ENCODE assay signal across 8 mouse cellular contexts in genomic region chr11:102230006-102230741, GRCm38 (mm10). TPM values are rescaled to one million over a fixed set of nuclear protein-coding genes. Genes with fewer than 3 reads are reported as not detected.
DNase-seq lines count a peak whose midpoint lies in the region; ATAC-seq lines count a peak whose summit lies in the region.

Gene Hdac5, minus strand, starts transcription at chr11:102230166.

- peak within 1 kb of the TSS; percentile 96 for H3K4me3 ChIP-seq in hindbrain, embryonic 11.5 days (ENCODE audit: low read depth, low read length)

- H3K4me2 ChIP-seq in hindbrain, embryonic 11.5 days (replicated peaks; ENCODE audit: low read depth, low read length): peak within 1 kb of the TSS; percentile 75

- no peaks in the 10 kb centered on the region for H3K36me3 ChIP-seq in hindbrain, embryonic 11.5 days (ENCODE audit: control insufficient read depth, insufficient read depth, low read length)

- ATAC-seq in hindbrain, embryonic 11.5 days (ENCODE audit: low FRiP score): peak; percentile 86

- H3K27me3 ChIP-seq in hindbrain, embryonic 11.5 days (ENCODE audit: control insufficient read depth, insufficient read depth, low read length): no peaks in the 10 kb centered on the region

- peak within 1 kb of the TSS; percentile 92 for H3K9ac ChIP-seq in hindbrain, embryonic 11.5 days (ENCODE audit: low read depth, low read length)

- peaks cover 21% of the 10 kb centered on the region for H3K4me1 ChIP-seq in hindbrain, embryonic 11.5 days (replicated peaks; ENCODE audit: control insufficient read depth, insufficient read depth, low read length)

- H3K27ac ChIP-seq in hindbrain, embryonic 11.5 days (ENCODE audit: low read depth, low read length): peak within 1 kb of the TSS; percentile 93

- under 1% methylated on average over 35 of the region's 49 CpGs for WGBS in hindbrain, embryonic 11.5 days

- peak; percentile 98 for DNase-seq in Muller cell, postnatal 12 days (ENCODE audit: inconsistent ontology term)
- peak; percentile 99 for DNase-seq in cerebellum, adult 9-11 months
- peak; percentile 97 to 99 for DNase-seq in frontal cortex, adult 2 months (ENCODE audit: extremely low spot score in 1 of 2, low spot score in 1 of 2)
- DNase-seq in hindbrain, embryonic 11.5 days (ENCODE audit: low spot score): peak; percentile 100
- peak; percentile 96 to 97 for DNase-seq in layer of hippocampus, postnatal 10 days (ENCODE audit: low spot score in 2 of 2)
- DNase-seq in lung, postnatal 10 days: peak; percentile 100
- DNase-seq in ovary, postnatal 36 days (ENCODE audit: low spot score): peak; percentile 95
- peak; percentile 97 for DNase-seq in thymus, postnatal 25 days

- H3K9me3 ChIP-seq in hindbrain, embryonic 11.5 days (ENCODE audit: control insufficient read depth, low read length): no peaks in the 10 kb centered on the region

RNA-seq across cellular contexts. Expression of gene Hdac5, which starts in this region (rescaled TPM):
- polyA plus RNA-seq in frontal cortex, adult 2 months (2012; rRNA removed): 256 and 323 TPM in 2 replicates
- polyA plus RNA-seq in hindbrain, embryonic 11.5 days (2014; fragmentation: Nextera tagmentation; extraction: Ambion mirVana): 32.2 and 36.6 TPM in 2 replicates
- 100 to 1,000 TPM; 164 to 207 TPM for total RNA-seq in layer of hippocampus, postnatal 10 days (2021)

Comparison
In these comparisons a context has a peak if more than half of its experiments do, and no peak if none do; other contexts are left out.
1. Peak in every context shown above with its lines: DNase-seq, ATAC-seq, H3K4me3 ChIP-seq and H3K27ac ChIP-seq.